Mouse (Mus musculus): ENCODE measurements at regions not wholly inside any gene's neighbourhood (a gene's known extent, or its start where the extent isn't known, plus 50 kb on each side); places are given as distances from the start of the nearest gene placed in this dataset.
A peak's percentile ranks its signal among the peaks of the same experiment; 100 is the strongest.

DNA sequence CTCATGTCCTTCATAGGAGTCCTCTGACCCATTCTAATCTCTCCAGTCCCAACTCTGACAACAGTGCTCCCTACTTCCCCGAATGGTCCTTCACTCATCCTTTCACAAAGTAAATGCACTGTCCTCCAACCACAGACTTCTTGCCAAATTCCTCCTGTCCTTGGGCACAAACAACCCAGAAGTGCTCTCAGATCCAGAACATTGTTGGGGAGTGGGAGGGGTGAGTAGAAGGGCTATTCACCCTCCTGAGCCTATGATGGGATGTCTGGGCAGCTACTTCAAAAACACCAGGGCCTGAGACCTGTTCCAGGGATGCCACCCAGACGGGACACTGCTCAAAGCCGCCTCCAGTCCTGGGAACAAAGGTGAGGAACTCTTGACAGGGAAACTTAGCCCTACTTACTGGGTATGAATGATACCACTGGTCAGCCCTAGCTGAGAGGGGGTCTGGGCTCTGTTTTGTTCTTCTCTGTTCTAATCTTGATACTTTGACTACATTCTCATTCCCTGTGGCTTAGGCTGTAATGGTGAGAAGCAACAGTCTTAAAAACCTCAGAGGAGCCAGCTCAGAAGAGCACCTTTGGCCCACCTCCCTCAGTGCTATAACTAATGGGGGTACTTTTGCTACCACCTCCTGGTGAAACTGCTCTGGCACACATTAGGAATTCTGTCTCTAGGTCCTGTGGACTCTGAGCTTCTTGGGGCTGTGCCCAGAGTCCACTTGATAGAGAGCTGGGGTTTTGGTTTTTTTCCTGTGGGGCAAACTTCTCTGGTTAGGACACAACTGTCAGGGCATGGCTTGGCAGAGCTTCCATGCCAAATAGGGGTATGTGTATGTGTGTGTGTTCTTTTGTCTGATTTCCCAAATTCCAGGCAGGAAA is 143.2 kb downstream of the Zfp36l1 start:
- no peak for TF ChIP-seq EP300 (IDR thresholded peaks at IDR 0.05)
- TF ChIP-seq CTCF (IDR thresholded peaks at IDR 0.05), result peak; percentile 57

Measured in lung, postnatal 0 days (tissue).